Mouse (Mus musculus) forebrain, embryonic 14.5 days (tissue): ENCODE data around the gene Top2a. TPM values are rescaled to one million over a fixed set of nuclear protein-coding genes. Genes with fewer than 3 reads are reported as not detected.
A peak's percentile ranks its signal among the peaks of the same experiment; 100 is the strongest.

Experiments
- ATAC-seq: fragments of 200-750 bp; cut with Nextera tagmentation; 2 replicates; pipeline ENCODE4 v1.8.0; 2017; ENCODE audit warnings: mild to moderate bottlenecking, moderate library complexity
- DNase-seq: peaks from one replicate; pipeline ENCODE4 v3.0.0-alpha.2; 2015; ENCODE audit warnings: low spot score
- H3K27ac ChIP-seq: fragments of 300-500 bp; sonication (generic); 2 replicates; pipeline ENCODE4 v1.5.1; 2014; ENCODE audit warnings: low read depth, mild to moderate bottlenecking, control low read depth, low read length, moderate library complexity
- H3K27me3 ChIP-seq: fragments of 300-500 bp; sonication (generic); replicated peaks from 2 replicates; pipeline ENCODE4 v1.6.1; 2014; ENCODE audit warnings: low read length, control low read depth, mixed read lengths; ENCODE audit not compliant: control insufficient read depth, insufficient read depth
- H3K36me3 ChIP-seq: fragments of 300-500 bp; sonication (generic); 2 replicates; pipeline ENCODE4 v1.6.1; 2014; ENCODE audit warnings: low read length, control low read depth; ENCODE audit not compliant: control insufficient read depth, insufficient read depth
- H3K4me1 ChIP-seq: fragments of 300-500 bp; sonication (generic); 2 replicates; pipeline ENCODE4 v1.6.1; 2014; ENCODE audit warnings: antibody characterized with exemption, low read length, control low read depth; ENCODE audit not compliant: control insufficient read depth, insufficient read depth
- H3K4me2 ChIP-seq: fragments of 300-500 bp; sonication (generic); 2 replicates; pipeline ENCODE4 v1.6.1; 2014; ENCODE audit warnings: mild to moderate bottlenecking, control low read depth, low read length
- H3K4me3 ChIP-seq: fragments of 300-500 bp; sonication (generic); 2 replicates; pipeline ENCODE4 v1.5.1; 2014; ENCODE audit warnings: low read depth, low read length, control low read depth
- H3K9ac ChIP-seq: fragments of 300-500 bp; sonication (generic); 2 replicates; pipeline ENCODE4 v1.6.1; 2014; ENCODE audit warnings: mild to moderate bottlenecking, low read length, control low read depth, moderate library complexity
- H3K9me3 ChIP-seq: fragments of 300-500 bp; sonication (generic); replicated peaks from 2 replicates; pipeline ENCODE4 v1.6.1; 2016; ENCODE audit warnings: low read length, control low read depth, mixed read lengths; ENCODE audit not compliant: control insufficient read depth
- WGBS: fragments of 180-500 bp; shearing (Covaris S2); extraction: QIAGEN DNeasy Blood & Tissue Kit; methylation state at CpG from one replicate; pipeline ENCODE4 v1.1.7; 2014; 5-methylcytosine and 5-hydroxymethylcytosine counted together
- polyA plus RNA-seq: library from polyadenylated mRNA; unstranded; fragments of >200 nt; fragmentation: Nextera tagmentation; extraction: Ambion mirVana; gene quantifications from 2 replicates; pipeline ENCODE4 v1.2.1, GENCODE M21; 2014

The Top2a gene
- polyA plus RNA-seq, 1 experiment from 2014 or later = 150 TPM

GRCm38 (mm10) chr11:98952736-98953135 lies 71.3 kb downstream of the Top2a start:
- no peak overlapping the region for H3K27ac ChIP-seq
- H3K4me3 ChIP-seq = no peak overlapping the region
- DNase-seq (no peak), ATAC-seq (no peak)
- H3K9ac ChIP-seq = no peak overlapping the region
- 63% methylated on average over 2 of the region's 2 CpGs for WGBS
- H3K9me3 ChIP-seq = no peaks in the 10 kb centered on the region
- no peak overlapping the region for H3K4me2 ChIP-seq
- peaks cover 24% of the 10 kb centered on the region for H3K4me1 ChIP-seq
- no peaks in the 10 kb centered on the region for H3K36me3 ChIP-seq
- H3K27me3 ChIP-seq = no peaks in the 10 kb centered on the region

- no peak overlapping the region for H3K27ac ChIP-seq
- H3K4me3 ChIP-seq = no peak overlapping the region
- WGBS = 85% methylated on average over 1 of the region's 1 CpGs
- no peak overlapping the region for H3K4me2 ChIP-seq
- DNase-seq (no peak), ATAC-seq (no peak)
- no peaks in the 10 kb centered on the region for H3K9me3 ChIP-seq
- H3K9ac ChIP-seq = no peak overlapping the region
- peaks cover 24% of the 10 kb centered on the region for H3K4me1 ChIP-seq
- no peaks in the 10 kb centered on the region for H3K27me3 ChIP-seq
- no peaks in the 10 kb centered on the region for H3K36me3 ChIP-seq
Measured at GRCm38 (mm10) chr11:98952111-98952510, 71.9 kb downstream of the Top2a start.

- Histone ChIP-seq H3K27me3 (no peaks in the 10 kb centered on the region), H3K4me2 (no peak overlapping the region), H3K9me3 (no peaks in the 10 kb centered on the region), H3K27ac (peak overlapping the region; percentile 67; the same call in 1 of the 2 replicates), H3K9ac (0 out of 2 replicates have a peak overlapping the region, but pooled peaks have one; percentile 25), H3K36me3 (no peaks in the 10 kb centered on the region), H3K4me3 (no peak overlapping the region), H3K4me1 (peaks cover 24% of the 10 kb centered on the region)
- DNase-seq (no peak), ATAC-seq (peak; percentile 47; the same call in 1 of the 2 replicates)
- 58% methylated on average over 15 of the region's 16 CpGs for WGBS
Measured at GRCm38 (mm10) chr11:98951026-98951906, 72.7 kb downstream of the Top2a start.

DNA sequence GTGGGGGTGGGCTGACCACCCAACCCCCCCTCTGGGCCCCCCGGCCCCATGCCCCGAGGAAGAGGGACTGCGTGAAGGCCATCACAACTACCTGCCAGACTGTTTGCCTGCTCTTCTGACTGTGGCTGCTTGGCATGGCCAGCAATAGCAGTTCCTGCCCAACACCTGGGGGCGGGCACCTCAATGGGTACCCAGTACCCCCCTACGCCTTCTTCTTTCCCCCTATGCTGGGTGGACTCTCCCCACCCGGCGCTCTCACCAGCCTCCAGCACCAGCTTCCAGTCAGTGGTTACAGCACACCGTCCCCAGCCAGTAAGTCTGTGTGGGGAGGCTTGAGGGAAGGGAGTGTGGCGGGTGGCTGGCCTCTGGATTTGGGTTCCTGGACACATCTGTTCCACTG lies 73.5 kb downstream of the Top2a start:
- H3K4me1 ChIP-seq = peaks cover 21% of the 10 kb centered on the region
- H3K27ac ChIP-seq = no peak overlapping the region; the same call in 1 of the 2 replicates
- DNase-seq (no peak), ATAC-seq (no peak)
- WGBS = 87% methylated on average over 9 of the region's 9 CpGs
- H3K9me3 ChIP-seq = no peaks in the 10 kb centered on the region
- no peaks in the 10 kb centered on the region for H3K27me3 ChIP-seq
- H3K36me3 ChIP-seq = no peaks in the 10 kb centered on the region
- H3K9ac ChIP-seq = no peak overlapping the region
- no peak overlapping the region for H3K4me2 ChIP-seq
- no peak overlapping the region for H3K4me3 ChIP-seq

DNA sequence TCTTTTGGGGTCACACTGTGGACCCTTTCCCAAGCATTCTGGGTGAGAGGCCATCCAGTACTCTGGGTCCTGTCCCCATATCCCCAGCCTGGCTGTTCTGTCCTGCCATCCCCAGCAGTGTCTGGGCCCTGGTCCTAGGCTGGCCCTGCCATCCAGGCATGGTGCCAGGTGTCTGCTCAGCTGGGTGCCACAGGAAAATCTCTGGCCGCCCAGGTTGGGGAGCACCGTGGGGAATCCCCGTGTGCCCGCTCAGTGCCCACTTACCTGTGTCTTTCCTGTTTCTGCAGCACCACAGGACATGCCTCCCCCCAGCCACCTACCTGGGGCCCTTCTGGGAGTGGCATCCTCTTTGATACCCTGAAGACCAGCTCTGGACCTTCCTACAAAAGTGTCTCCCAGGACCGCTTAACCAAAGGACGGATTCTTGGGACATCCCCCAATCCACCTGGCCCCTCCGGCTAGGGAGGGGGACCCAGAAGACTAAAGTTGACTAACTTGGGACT lies 74.0 kb downstream of the Top2a start:
- Histone ChIP-seq H3K4me3 (no peak overlapping the region), H3K36me3 (no peaks in the 10 kb centered on the region), H3K4me1 (peaks cover 17% of the 10 kb centered on the region), H3K27me3 (no peaks in the 10 kb centered on the region), H3K4me2 (no peak overlapping the region), H3K27ac (no peak overlapping the region), H3K9me3 (no peaks in the 10 kb centered on the region), H3K9ac (no peak overlapping the region)
- 84% methylated on average over 7 of the region's 7 CpGs for WGBS
- DNase-seq (no peak), ATAC-seq (no peak)

DNA sequence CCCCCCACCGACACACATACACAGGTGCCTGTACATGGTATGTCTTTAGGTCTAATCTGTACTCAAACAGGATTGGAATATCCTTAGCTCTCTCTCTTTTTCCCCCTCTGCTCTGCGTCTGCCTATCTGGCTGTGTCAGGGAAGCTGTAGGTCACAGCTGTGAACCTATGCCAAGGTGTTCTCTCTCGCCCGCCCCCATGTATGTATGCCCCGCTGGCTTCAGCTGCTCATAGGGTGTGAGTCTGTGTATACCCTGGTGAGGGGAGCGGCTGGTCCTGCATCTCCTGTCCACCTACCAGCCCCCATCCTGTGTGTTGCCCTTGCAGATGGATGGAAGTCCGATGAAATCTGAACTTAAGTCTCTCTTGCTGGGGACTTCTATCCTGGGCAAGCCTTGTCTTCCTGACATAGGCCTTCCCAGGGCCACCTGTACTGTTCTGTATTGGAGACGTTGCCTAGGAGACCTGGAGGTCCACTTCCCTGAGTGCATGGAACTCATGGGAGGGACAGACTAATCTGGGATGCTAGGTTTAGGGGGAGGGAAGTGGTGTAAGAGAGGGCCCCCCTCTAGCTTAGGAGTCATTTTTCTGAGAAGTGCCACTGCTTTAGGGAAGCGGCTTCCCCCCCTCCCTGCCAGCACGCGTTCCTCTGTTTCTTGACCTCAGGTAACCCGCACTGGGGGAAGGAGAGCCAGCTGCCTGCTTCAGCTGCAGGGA lies 74.6 kb downstream of the Top2a start:
- Histone ChIP-seq H3K27ac (no peak overlapping the region), H3K4me1 (peaks cover 15% of the 10 kb centered on the region), H3K4me3 (no peak overlapping the region), H3K36me3 (no peaks in the 10 kb centered on the region), H3K9me3 (no peaks in the 10 kb centered on the region), H3K27me3 (no peaks in the 10 kb centered on the region), H3K4me2 (no peak overlapping the region), H3K9ac (no peak overlapping the region)
- WGBS = 80% methylated on average over 10 of the region's 12 CpGs
- no peak for DNase-seq
- ATAC-seq = no peak

DNA sequence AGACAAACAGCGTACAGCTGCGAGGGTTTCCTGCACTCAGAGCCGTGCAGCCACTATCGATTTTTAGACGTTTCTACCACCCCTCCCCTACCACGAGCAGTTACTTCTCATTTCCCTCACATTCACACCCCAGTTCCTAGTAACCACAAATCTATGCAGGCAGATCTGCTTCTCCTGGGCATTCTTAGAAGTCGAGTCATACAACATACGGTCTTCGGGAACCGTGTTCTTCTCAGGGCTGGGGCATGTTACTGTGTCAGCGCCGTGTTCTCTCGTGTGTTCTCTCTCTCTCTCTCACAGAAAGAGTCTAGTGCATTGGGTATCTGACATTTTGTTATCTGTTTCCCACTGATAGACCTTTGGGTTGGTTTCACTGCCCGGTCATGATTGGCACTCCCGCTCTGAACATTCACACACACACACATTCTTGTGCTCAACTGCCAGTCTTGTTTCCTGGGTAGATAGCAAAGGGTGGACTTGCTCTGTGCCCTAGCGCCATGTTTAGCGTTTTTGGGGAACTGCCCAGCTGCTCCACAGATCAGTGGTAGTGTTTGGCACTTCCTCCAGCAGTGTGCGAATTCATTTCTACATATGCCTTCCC lies 75.9 kb downstream of the Top2a start:
- no peaks in the 10 kb centered on the region for H3K27me3 ChIP-seq
- no peak overlapping the region for H3K4me2 ChIP-seq
- ATAC-seq = no peak
- DNase-seq = no peak
- H3K9ac ChIP-seq = no peak overlapping the region
- WGBS = 90% methylated on average over 18 of the region's 18 CpGs
- no peak overlapping the region for H3K27ac ChIP-seq
- H3K9me3 ChIP-seq = no peaks in the 10 kb centered on the region
- no peaks in the 10 kb centered on the region for H3K36me3 ChIP-seq
- H3K4me1 ChIP-seq = peaks cover 20% of the 10 kb centered on the region
- H3K4me3 ChIP-seq = no peak overlapping the region

GRCm38 (mm10) chr11:98945605-98945977 lies 78.4 kb downstream of the Top2a start:
- Histone ChIP-seq H3K27ac (no peak overlapping the region), H3K27me3 (no peaks in the 10 kb centered on the region), H3K4me3 (no peak overlapping the region), H3K9ac (no peak overlapping the region), H3K4me2 (no peak overlapping the region), H3K4me1 (peaks cover 41% of the 10 kb centered on the region), H3K36me3 (no peaks in the 10 kb centered on the region), H3K9me3 (no peaks in the 10 kb centered on the region)
- WGBS = 72% methylated on average over 3 of the region's 3 CpGs
- DNase-seq (no peak), ATAC-seq (no peak)
